Mouse (Mus musculus) CH12.LX (cell line): ENCODE measurements around the gene Irf4. TPM values are rescaled to one million over a fixed set of nuclear protein-coding genes. Genes with fewer than 3 reads are reported as not detected.
A peak's percentile ranks its signal among the peaks of the same experiment; 100 is the strongest.

Source experiments
- DNase-seq: peaks from one replicate; pipeline ENCODE4 v3.0.0-alpha.2; 2013; ENCODE audit errors: extremely low read depth
- H3K27ac ChIP-seq: 2 replicates; pipeline ENCODE4 v1.5.1; 2012; ENCODE audit warnings: low read depth, mild to moderate bottlenecking, control low read depth, moderate library complexity; ENCODE audit not compliant: insufficient read depth
- H3K27me3 ChIP-seq: replicated peaks from 2 replicates; pipeline ENCODE3; 2012; ENCODE audit warnings: inconsistent platforms
- H3K36me3 ChIP-seq, 2 experiments: replicated peaks in 1 of 2; 2 replicates each; pipeline versions ENCODE3 to v1.6.1; 2012; ENCODE audit warnings: inconsistent platforms in 1 of 2, low read length in 1 of 2, mild to moderate bottlenecking in 1 of 2, mixed read lengths in 1 of 2, moderate library complexity in 1 of 2; ENCODE audit not compliant: control insufficient read depth in 1 of 2, insufficient read depth in 1 of 2
- H3K4me1 ChIP-seq, 2 experiments: 2 replicates each; pipeline ENCODE4 v1.6.1; 2012; ENCODE audit warnings: inconsistent platforms in 1 of 2, moderate library complexity in 1 of 2; ENCODE audit not compliant: insufficient read depth in 2 of 2, control insufficient read depth in 1 of 2
- H3K4me2 ChIP-seq: 2 replicates; pipeline ENCODE4 v1.6.1; 2012; ENCODE audit warnings: low read depth, mild to moderate bottlenecking, control low read depth; ENCODE audit not compliant: poor library complexity, insufficient read depth, severe bottlenecking
- H3K4me3 ChIP-seq, 3 experiments: fragments of 150-350 bp in 1 of 3; sonication (generic) in 1 of 3; replicated peaks in 1 of 3; 2 replicates each; pipeline versions ENCODE3 to v1.5.1; 2011 to 2012; ENCODE audit warnings: low read depth in 2 of 3, low read length in 2 of 3, mild to moderate bottlenecking in 2 of 3, moderate library complexity in 2 of 3, control low read depth in 1 of 3, improper control_type of control experiment in 1 of 3, inconsistent platforms in 1 of 3, mixed read lengths in 1 of 3; ENCODE audit not compliant: poor library complexity in 1 of 3
- H3K79me2 ChIP-seq: replicated peaks from 2 replicates; pipeline ENCODE4 v1.6.1; 2012; ENCODE audit warnings: mild to moderate bottlenecking, moderate library complexity; ENCODE audit not compliant: control insufficient read depth, poor library complexity, insufficient read depth, severe bottlenecking; ENCODE audit errors: extremely low read depth
- H3K9ac ChIP-seq: 2 replicates; pipeline ENCODE4 v1.6.1; 2012; ENCODE audit warnings: low read depth, mild to moderate bottlenecking, control low read depth, moderate library complexity; ENCODE audit not compliant: insufficient read depth
- H3K9me3 ChIP-seq: replicated peaks from 2 replicates; pipeline ENCODE3; 2012; ENCODE audit warnings: low read length, inconsistent platforms, mixed read lengths
- BHLHE40 ChIP-seq: IDR thresholded peaks from 2 replicates; pipeline ENCODE4 v1.6.1; 2011; ENCODE audit warnings: mild to moderate bottlenecking, low read depth, low read length, improper control_type of control experiment
- CHD1 ChIP-seq: IDR thresholded peaks from 2 replicates; pipeline ENCODE4 v1.6.1; 2012; ENCODE audit warnings: low read depth, low read length, improper control_type of control experiment, inconsistent platforms
- CHD2 ChIP-seq: IDR thresholded peaks from 2 replicates; pipeline ENCODE4 v1.6.1; 2011; ENCODE audit warnings: low read length, improper control_type of control experiment
- CTCF ChIP-seq, 2 experiments: IDR thresholded peaks in 1 of 2; conservative IDR thresholded peaks in 1 of 2; 2 replicates each; pipeline ENCODE4 v1.5.1; 2011 to 2012; ENCODE audit warnings: low read depth in 2 of 2, low read length in 2 of 2, improper control_type of control experiment in 1 of 2, inconsistent platforms in 1 of 2, mild to moderate bottlenecking in 1 of 2, moderate library complexity in 1 of 2
- E2F4 ChIP-seq: IDR thresholded peaks from 2 replicates; pipeline ENCODE4 v1.6.1; 2011; ENCODE audit warnings: low read depth, low read length, improper control_type of control experiment; ENCODE audit not compliant: insufficient replicate concordance
- EP300 ChIP-seq: IDR thresholded peaks from 2 replicates; pipeline ENCODE4 v1.6.1; 2011; ENCODE audit warnings: low read length, improper control_type of control experiment
- ETS1 ChIP-seq: conservative IDR thresholded peaks from 2 replicates; pipeline ENCODE4 v1.6.1; 2012; ENCODE audit warnings: low read depth, mild to moderate bottlenecking, inconsistent platforms, low read length, improper control_type of control experiment, moderate library complexity
- GABPA ChIP-seq: IDR thresholded peaks from 2 replicates; pipeline ENCODE4 v1.6.1; 2012; ENCODE audit warnings: low read depth, low read length, improper control_type of control experiment, inconsistent platforms; ENCODE audit not compliant: insufficient replicate concordance
- IRF4 ChIP-seq: IDR thresholded peaks from 2 replicates; pipeline ENCODE4 v1.6.1; 2014; ENCODE audit warnings: low read depth, mild to moderate bottlenecking, inconsistent platforms, low read length, improper control_type of control experiment
- KAT2A ChIP-seq: IDR thresholded peaks from 2 replicates; pipeline ENCODE4 v1.6.1; 2012; ENCODE audit warnings: low read length, improper control_type of control experiment, inconsistent platforms; ENCODE audit not compliant: insufficient replicate concordance
- MAFK ChIP-seq: IDR thresholded peaks from 2 replicates; pipeline ENCODE4 v1.6.1; 2011; ENCODE audit warnings: low read length, improper control_type of control experiment; ENCODE audit not compliant: insufficient replicate concordance
- MAX ChIP-seq: IDR thresholded peaks from 2 replicates; pipeline ENCODE4 v1.6.1; 2011; ENCODE audit warnings: low read length, improper control_type of control experiment
- MAZ ChIP-seq: IDR thresholded peaks from 2 replicates; pipeline ENCODE4 v1.6.1; 2012; ENCODE audit warnings: low read depth, mild to moderate bottlenecking, inconsistent platforms, low read length, improper control_type of control experiment, moderate library complexity
- MEF2A ChIP-seq: IDR thresholded peaks from 2 replicates; pipeline ENCODE4 v1.6.1; 2014; ENCODE audit warnings: low read depth, mild to moderate bottlenecking, inconsistent platforms, low read length, improper control_type of control experiment, borderline replicate concordance
- MYC ChIP-seq: IDR thresholded peaks from 2 replicates; pipeline ENCODE4 v1.6.1; 2011; ENCODE audit warnings: low read depth, mild to moderate bottlenecking, improper control_type of control experiment, low read length
- NELFE ChIP-seq: IDR thresholded peaks from 2 replicates; pipeline ENCODE4 v1.6.1; 2011; ENCODE audit warnings: low read depth, low read length, improper control_type of control experiment
- NRF1 ChIP-seq: IDR thresholded peaks from 2 replicates; pipeline ENCODE4 v1.6.1; 2014; ENCODE audit warnings: low read depth, mild to moderate bottlenecking, inconsistent platforms, low read length, improper control_type of control experiment, moderate library complexity
- POLR2A ChIP-seq: IDR thresholded peaks from 2 replicates; pipeline ENCODE4 v1.6.1; 2011; ENCODE audit warnings: low read depth, mild to moderate bottlenecking, improper control_type of control experiment, low read length
- POLR2AphosphoS2 ChIP-seq: IDR thresholded peaks from 2 replicates; pipeline ENCODE4 v1.6.1; 2011; ENCODE audit warnings: low read depth, low read length, improper control_type of control experiment
- RAD21 ChIP-seq: IDR thresholded peaks from 2 replicates; pipeline ENCODE4 v1.6.1; 2011; ENCODE audit warnings: low read depth, mild to moderate bottlenecking, low read length, improper control_type of control experiment, moderate library complexity
- RCOR1 ChIP-seq: conservative IDR thresholded peaks from 2 replicates; pipeline ENCODE4 v1.6.1; 2012; ENCODE audit warnings: low read depth, mild to moderate bottlenecking, inconsistent platforms, low read length, improper control_type of control experiment
- SIN3A ChIP-seq: IDR thresholded peaks from 2 replicates; pipeline ENCODE4 v1.6.1; 2012; ENCODE audit warnings: low read length, improper control_type of control experiment, inconsistent platforms
- SMC3 ChIP-seq: IDR thresholded peaks from 2 replicates; pipeline ENCODE4 v1.6.1; 2011; ENCODE audit warnings: low read depth, low read length, improper control_type of control experiment
- TCF12 ChIP-seq: IDR thresholded peaks from 2 replicates; pipeline ENCODE4 v1.6.1; 2014; ENCODE audit warnings: low read depth, mild to moderate bottlenecking, inconsistent platforms, low read length, improper control_type of control experiment
- UBTF ChIP-seq: IDR thresholded peaks from 2 replicates; pipeline ENCODE4 v1.6.1; 2012; ENCODE audit warnings: low read depth, mild to moderate bottlenecking, inconsistent platforms, low read length, improper control_type of control experiment, moderate library complexity
- USF1 ChIP-seq: IDR thresholded peaks from 2 replicates; pipeline ENCODE4 v1.6.1; 2014; ENCODE audit warnings: low read depth, mild to moderate bottlenecking, inconsistent platforms, low read length, improper control_type of control experiment
- USF2 ChIP-seq: conservative IDR thresholded peaks from 2 replicates; pipeline ENCODE4 v1.6.1; 2011; ENCODE audit warnings: low read depth, low read length, improper control_type of control experiment
- ZC3H11A ChIP-seq: IDR thresholded peaks from 2 replicates; pipeline ENCODE4 v1.6.1; 2012; ENCODE audit warnings: low read depth, mild to moderate bottlenecking, inconsistent platforms, low read length, improper control_type of control experiment
- ZKSCAN1 ChIP-seq: IDR thresholded peaks from 2 replicates; pipeline ENCODE4 v1.6.1; 2012; ENCODE audit warnings: low read depth, inconsistent platforms, low read length, improper control_type of control experiment, borderline replicate concordance
- ZNF384 ChIP-seq: IDR thresholded peaks from 2 replicates; pipeline ENCODE4 v1.6.1; 2012; ENCODE audit warnings: low read depth, low read length, improper control_type of control experiment, inconsistent platforms
- dilution Hi-C: fragments of 300-500 bp; cut with MboI; formaldehyde crosslinking; loops from 2 replicates; pipeline ENCODE4 v1.14.3; 2020; ENCODE audit warnings: low sequenced_read_pairs; ENCODE audit not compliant: extremely low pct_unique_long_range_greater_than_20kb, extremely low pct_ligation_motif_present
- in situ Hi-C: fragments of 300-500 bp; cut with MboI; formaldehyde crosslinking; loops from 3 replicates; pipeline ENCODE4 v1.14.3; 2019; ENCODE audit warnings: low sequenced_read_pairs, low pct_ligation_motif_present, low pct_unique_long_range_greater_than_20kb, mixed read lengths
- polyA plus RNA-seq: library from polyadenylated mRNA; unstranded; fragments of >175 nt; gene quantifications from 2 replicates; pipeline ENCODE4 v1.2.1, GENCODE M21; 2012; ENCODE audit warnings: low read depth; ENCODE audit not compliant: insufficient read length
- total RNA-seq, 2 experiments: library from RNA; depleted of rRNA; stranded (reverse); fragments of 300-350 nt in 1 of 2; fragments of >200 nt in 1 of 2; gene quantifications; 2 replicates each; pipeline ENCODE4 v1.2.3; 2012 to 2014

Irf4 gene
- total and polyA plus RNA-seq, 3 experiments: 81.7 to 142 (median 115) TPM

DNA sequence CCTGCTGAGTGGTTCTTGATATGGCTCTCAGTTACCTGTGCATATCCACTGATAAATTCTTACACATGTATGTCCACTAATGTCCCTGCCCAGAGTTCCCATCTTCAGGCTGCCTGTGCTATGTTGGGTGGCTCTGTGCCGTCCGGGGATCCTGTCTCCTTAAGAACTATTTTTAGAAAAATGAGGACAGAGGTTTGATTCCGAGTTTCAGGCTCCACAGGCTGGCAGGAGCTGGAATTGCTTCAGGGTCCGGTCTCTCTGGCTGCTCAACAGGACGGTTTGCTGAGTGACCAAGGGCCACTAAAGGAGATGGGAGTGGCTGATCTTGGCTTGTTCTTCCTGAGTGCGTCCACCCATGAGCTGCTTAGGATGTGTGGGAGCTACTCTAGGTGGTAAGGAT lies 19.8 kb upstream of the Irf4 start:
- in situ Hi-C loops: no loop called here
- Histone ChIP-seq H3K79me2 (no peaks in the 10 kb centered on the region), H3K9me3 (peaks cover 7% of the 10 kb centered on the region), H3K4me2 (no peak overlapping the region), H3K9ac (no peak overlapping the region), H3K4me1 (peaks cover 26 to 72% of the 10 kb centered on the region in 2 experiments), H3K27ac (peak overlapping the region; percentile 40; the same call in 1 of the 2 replicates), H3K27me3 (no peaks in the 10 kb centered on the region), H3K36me3 (no peaks in the 10 kb centered on the region), H3K4me3 (no peak overlapping the region)
- DNase-seq: no peak
- dilution Hi-C loops: no loop called here
- TF ChIP-seq POLR2A (no peak), EP300 (no peak), TCF12 (no peak), MAX (no peak), KAT2A (no peak), IRF4 (no peak), SIN3A (no peak), CHD2 (no peak), MEF2A (no peak), CHD1 (no peak), NELFE (no peak)

DNA sequence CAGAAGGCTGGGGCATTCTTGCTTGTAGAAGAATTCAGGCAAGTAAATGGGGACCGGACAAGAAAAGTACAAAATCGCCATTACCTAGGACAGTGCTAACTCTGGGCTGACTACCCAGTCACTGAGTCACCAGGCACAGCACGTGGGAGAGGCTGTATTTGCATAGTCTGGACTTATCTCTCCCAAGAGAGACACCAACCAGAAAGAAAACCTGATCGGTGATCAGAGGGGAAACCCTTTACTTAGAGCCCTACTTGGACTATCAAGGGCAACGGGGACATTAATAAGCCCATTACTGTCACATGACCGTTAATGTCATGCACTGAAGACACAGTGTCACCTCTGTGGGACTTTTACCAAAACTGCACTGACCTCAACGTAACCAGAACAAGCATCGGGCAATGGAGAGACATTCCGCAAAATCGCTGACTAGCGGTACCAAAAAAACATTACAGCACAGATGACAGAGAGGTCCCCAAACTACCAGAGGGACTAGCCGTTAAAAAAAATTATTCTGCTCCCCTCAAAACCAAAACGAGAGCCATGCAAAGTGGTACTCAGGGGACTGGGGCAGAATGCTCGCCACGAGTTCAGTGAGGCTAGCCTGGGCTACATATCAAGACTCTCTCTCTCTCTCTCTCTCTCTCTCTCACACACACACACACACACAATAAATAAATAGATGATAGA lies 18.8 kb upstream of the Irf4 start:
- no peak overlapping the region for H3K4me2 ChIP-seq
- peaks cover 33 to 72% of the 10 kb centered on the region in 2 experiments for H3K4me1 ChIP-seq
- dilution Hi-C loops: no loop called here
- peak overlapping the region; percentile 76 for H3K27ac ChIP-seq
- in situ Hi-C loops: no loop called here
- H3K27me3 ChIP-seq: no peaks in the 10 kb centered on the region
- H3K4me3 ChIP-seq: peak overlapping the region in 1 of 3 experiments; percentile 16
- peak; percentile 85 for DNase-seq
- no peak overlapping the region for H3K9ac ChIP-seq
- H3K79me2 ChIP-seq: no peaks in the 10 kb centered on the region
- no peaks in the 10 kb centered on the region for H3K36me3 ChIP-seq
- H3K9me3 ChIP-seq: peaks cover 7% of the 10 kb centered on the region
- TF ChIP-seq USF1 (peak; percentile 76), UBTF (no peak), MEF2A (peak; percentile 62; the same call in 1 of the 2 replicates), ZKSCAN1 (no peak), MAFK (no peak), CHD2 (no peak), POLR2AphosphoS2 (no peak), MYC (peak; percentile 90), KAT2A (0 out of 2 replicates have a peak, but pooled peaks have one; percentile 42), SMC3 (no peak), NRF1 (no peak), MAZ (0 out of 2 replicates have a peak, but pooled peaks have one; percentile 7), SIN3A (peak; percentile 60; the same call in 1 of the 2 replicates), E2F4 (no peak), ETS1 (peak; percentile 95), CHD1 (no peak), GABPA (no peak), ZC3H11A (no peak), POLR2A (peak; percentile 26; the same call in 1 of the 2 replicates), USF2 (peak; percentile 78), BHLHE40 (peak; percentile 99), NELFE (no peak), ZNF384 (peak; percentile 57; the same call in 1 of the 2 replicates), RCOR1 (no peak), CTCF (conservative IDR thresholded peaks at IDR 0.05 in 1 of 2, IDR thresholded peaks at IDR 0.05 in 1 of 2; ENCODE audit: low read depth in 2 of 2, low read length in 2 of 2) (no peak), MAX (peak; percentile 82), RAD21 (no peak; the same call in 1 of the 2 replicates)
